Mouse (Mus musculus): ENCODE results near the gene BC048679.
"Not testable (repeated sequence)": the region's sequence is repeated elsewhere in the genome, so short reads cannot be mapped to it uniquely, and the experiment has no call there.

The BC048679 gene

DNA sequence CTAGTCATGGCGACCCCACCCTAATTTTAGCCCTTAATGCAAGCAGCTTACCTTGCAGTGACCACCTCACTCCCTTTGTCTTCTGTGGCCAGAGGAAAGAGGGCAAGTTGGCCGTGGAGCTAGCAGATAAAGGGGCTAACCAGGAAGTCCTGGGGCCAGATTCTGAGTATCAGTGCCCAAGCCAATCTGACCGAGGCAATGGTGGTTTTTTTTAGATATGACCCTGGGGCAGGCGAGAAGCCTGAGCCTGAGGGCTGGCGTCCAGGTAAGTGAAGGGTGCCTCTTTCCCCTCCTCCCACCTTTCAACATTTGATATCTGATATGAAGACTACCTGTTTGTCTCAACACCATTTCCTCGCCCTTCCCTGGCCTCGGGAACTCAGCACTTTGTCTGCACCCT is at the start of gene BC048679:
Gene BC048679, minus strand, starts transcription at position 101 of the 400 bp plus-strand sequence.
- DNase-seq (ENCODE audit: low spot score), result no peak

DNA sequence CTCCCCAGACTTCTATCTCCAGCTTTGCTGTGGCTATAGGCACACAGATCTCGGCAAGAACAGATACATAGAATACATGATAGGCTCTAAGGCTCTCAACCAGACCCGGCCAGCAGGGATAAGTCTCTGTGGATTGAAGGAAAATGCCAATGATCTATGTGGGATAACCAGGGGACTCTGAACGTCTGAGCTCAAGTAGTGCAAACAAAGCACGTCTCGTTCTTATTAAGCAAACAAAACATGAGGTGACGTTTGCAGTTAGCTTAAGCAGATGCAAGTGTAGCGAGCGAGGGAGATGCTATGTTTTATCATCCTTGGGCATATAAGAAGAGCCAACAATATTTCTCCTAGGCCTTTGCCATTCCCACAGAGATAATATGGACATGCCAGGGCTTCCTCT is 44.9 kb upstream of the BC048679 start:
- DNase-seq (ENCODE audit: low spot score), result no peak

DNA sequence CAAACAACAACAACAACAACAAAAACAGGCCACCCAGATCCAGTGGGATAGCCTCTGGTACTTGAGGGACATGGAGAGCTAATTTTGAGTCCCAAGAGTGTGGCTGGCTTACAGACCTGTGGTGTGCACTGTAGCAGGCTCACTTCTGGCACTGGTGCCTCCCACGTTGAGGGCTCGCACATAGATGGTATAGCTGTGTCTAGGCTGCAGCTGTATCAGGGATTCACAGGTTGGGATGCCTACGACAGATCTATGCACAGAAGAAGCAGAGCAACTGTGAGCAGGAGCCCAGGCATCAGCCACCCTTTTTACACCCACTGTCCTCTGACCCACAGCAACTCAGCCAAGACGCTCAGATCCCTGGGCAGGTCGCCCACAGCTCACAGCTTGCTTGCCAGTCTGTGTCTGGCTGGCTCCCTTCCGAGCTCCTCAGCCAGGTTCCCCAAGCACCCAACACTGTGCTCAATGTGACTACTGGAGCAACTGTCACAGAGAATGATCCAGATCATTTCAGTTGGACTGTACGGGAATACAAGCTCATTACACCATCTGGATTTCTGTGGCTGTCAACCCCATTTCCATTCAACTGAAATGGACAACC is 43.9 kb upstream of the BC048679 start:
- DNase-seq (ENCODE audit: low spot score), result peak; percentile 78

DNA sequence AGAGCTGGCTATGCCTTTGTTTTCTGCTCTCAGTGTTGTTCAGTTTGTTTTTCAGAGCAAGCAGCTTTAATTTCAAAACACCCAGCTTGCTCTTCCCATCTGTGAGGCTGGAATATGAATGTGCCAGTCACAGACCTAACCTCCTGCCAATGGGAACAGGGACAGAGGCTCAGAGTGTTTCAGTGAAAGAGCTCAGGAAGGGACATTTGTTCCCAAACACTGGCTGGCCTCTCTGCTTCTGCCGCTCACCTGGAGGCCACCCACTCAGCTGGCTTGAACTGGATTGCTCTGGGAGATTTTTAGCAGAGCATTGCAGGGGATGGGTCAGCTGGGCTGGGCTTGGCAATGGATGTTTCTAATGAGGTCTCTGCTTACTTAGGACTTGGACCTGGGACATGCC is 42.9 kb upstream of the BC048679 start:
- DNase-seq (ENCODE audit: low spot score), result no peak

DNA sequence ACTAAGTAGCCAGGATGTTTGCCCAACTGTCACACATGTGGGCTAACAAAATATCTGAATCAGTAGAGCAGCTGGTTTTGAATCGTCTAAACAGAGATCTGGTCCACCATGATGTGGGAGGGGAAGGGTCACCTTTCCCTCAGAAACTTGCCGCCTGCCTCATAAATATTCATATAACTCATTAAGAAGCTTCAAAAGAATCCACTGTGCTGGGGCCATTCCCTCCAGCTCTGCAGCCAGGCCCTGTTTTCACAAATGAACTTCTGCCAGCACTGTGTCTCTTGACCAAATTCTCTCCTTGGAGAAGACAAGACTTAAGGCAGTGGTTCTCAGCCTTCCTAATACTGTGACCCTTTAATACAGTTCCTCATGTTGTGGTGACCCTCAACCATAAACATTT is 41.5 kb upstream of the BC048679 start:
- DNase-seq (ENCODE audit: low spot score), result no peak

DNA sequence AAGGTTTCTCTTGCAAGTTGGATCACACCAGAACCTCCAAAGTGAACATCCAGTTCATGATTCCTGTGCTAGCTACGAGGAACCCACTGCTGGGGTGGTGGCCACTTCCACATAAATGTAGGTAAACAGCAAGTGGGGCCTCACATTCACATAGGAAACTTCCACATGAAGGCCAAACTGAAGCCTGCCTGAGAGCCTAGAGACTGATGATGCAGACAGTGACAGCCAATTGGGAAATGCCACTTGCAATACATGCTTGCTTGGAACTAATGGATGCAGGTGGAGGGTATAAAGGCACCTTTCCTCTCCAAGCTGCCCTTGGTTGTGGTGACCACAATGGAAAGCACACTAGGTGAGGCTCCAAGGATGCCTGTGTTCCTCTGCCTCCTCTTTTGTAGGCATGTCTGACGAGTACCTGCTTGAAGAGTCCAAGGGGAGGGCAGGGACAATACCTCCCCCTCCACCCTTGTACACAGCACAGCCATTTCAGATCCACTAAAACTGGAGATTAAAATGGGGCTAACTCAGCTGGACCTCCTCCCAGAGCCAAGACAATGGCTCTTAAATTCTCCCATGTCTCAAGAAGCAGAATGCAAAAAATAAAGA is 40.1 kb upstream of the BC048679 start:
- peak; percentile 54 for DNase-seq (ENCODE audit: low spot score)

DNA sequence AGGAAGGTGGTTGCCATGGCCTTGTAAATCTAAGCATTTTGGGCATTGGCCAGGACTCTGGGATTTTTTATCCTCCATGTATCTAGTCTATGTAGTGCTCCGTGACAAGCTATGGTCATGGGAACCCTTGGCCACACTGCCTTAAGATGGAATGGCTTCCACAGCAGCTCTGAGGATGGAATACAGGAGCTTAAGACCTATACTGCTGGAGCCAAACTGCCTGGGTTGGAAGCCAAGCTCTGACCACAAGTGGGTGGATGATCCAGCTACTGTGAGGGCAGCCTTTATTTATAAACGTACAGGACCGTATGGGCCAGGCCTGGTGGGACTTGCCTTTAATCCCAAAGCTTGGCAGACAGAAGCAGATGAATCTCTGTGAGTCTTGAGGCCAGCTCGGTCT is 38.4 kb upstream of the BC048679 start:
- DNase-seq (ENCODE audit: low spot score), result no peak

DNA sequence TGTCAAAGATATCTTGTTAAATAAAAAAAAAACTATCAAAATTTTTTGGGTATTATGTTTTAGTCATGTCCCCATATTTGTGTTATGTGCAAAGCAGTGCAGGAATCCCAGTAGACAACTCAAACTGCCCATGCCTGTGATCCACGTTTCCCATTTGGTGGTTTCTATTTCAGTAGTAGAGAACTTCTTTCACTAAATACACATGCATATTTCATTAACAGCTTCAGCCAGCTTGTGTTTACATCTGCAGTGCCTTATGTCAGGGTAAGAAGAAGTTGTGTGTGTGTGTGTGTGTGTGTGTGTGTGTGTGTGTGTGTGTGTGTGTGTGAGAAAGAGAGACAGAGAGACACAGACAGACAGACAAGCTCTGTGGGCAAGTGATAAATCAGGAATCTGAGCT is 33.4 kb upstream of the BC048679 start:
- no peak for DNase-seq (ENCODE audit: low spot score)

DNA sequence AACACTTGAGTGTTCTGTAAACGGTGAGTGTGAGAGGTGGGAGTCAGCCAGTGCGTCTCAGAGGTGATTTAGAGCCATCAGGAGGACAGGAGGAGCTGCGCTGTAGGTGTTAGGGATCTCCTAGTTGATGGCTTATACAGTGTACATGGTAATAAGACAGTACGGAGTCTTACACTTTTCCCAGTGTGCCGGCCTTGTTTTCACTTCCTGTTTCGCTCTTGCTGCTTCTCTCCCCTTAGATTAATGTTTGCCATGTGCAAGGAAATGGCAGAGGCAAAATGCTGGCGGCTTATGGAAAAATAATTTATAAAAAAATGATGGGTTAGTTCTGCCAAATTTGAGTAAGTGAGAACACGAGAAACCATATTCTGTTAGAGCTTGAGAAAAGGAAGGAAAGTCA is 30.8 kb upstream of the BC048679 start:
- DNase-seq (ENCODE audit: low spot score), result no peak

DNA sequence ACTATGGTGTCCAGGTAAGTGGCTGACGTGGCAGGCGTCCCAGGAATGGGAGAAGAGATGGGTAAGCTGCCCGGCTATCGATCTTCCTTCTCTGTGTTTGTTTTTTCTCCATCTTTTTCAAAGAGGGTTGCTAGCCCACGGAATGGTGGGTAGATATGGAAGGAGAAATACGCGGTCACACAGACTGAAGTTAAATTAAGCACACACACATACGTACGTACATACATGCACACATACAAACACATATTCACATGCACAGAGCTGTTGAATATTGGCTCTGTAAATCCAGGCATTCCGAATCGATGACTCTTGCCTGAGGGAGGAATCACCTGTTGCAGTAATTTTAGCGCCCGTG is 25.6 kb upstream of the BC048679 start:
- DNase-seq (ENCODE audit: low spot score), result no peak

DNA sequence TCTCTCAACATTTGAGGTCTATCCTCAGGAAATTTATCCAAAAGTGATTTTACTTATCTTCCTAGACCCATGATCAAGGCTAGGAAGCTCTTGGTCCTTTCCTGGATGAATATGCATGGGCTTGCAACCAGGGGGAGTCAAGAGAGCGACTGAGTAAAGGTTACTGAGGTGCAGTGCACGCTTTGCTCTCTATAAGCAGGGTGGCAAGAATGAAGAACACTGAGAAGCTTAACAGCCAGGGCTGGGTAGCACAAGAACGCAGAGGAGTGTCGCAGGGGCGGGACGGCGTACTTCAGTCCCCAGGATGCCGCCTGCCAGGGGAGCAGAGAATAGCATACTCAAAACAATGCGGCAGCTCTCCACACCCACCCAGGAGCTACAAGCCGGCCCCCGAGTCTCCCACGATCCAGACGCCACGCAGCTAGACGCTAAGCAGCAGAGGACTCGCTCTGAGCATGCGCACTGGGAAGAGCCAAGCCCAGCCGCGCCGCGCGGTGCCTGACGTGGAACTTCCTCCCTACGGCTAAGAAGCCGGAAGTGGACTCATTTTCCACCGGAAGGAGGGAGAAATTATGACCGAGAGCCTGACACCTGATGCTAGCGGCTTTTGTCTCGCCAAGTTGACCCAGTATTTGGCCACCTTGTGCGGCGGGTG is 25.1 kb upstream of the BC048679 start:
- DNase-seq (ENCODE audit: low spot score), result peak; percentile 91

DNA sequence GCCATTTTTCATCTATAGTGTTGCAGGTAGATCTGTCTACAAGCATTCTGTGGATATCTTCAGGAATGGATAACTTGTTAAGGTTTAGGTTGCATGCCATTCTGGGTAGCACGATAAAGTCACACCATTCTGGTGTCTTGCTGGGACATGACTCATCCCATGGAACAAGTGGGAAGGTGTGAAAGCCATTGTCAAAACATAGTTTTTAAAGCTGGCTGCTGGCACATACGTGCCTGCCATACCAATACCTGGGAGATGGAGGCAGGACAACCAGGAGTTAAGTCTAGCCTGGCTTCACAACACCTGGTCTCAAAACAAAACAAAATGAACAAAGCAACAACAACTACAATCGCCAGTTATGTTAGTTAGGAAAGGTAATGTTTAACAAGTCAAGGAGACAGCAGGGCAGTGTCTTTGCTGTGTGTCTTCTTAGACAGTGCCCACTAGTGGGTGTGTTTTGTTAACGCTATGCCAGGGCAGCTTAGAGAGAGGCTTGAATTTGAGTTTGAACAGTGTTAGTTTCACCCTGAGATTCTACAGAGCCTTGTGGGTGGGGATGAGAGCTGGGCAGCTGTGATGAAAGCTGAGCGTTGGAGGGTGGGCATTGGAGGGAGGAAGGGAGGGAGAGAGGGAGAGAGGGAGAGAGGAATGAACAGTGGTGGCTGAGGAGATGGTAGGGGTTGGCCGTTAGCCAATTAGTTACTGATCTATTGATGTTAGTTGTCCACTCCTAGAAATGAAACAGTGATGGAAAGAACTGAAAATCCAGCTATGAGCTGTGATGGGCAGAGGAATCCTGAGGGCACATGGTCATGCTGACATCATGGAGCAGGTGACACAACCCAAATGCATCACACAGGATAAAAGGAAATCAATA is 18.3 kb upstream of the BC048679 start:
- DNase-seq (ENCODE audit: low spot score), result no peak

DNA sequence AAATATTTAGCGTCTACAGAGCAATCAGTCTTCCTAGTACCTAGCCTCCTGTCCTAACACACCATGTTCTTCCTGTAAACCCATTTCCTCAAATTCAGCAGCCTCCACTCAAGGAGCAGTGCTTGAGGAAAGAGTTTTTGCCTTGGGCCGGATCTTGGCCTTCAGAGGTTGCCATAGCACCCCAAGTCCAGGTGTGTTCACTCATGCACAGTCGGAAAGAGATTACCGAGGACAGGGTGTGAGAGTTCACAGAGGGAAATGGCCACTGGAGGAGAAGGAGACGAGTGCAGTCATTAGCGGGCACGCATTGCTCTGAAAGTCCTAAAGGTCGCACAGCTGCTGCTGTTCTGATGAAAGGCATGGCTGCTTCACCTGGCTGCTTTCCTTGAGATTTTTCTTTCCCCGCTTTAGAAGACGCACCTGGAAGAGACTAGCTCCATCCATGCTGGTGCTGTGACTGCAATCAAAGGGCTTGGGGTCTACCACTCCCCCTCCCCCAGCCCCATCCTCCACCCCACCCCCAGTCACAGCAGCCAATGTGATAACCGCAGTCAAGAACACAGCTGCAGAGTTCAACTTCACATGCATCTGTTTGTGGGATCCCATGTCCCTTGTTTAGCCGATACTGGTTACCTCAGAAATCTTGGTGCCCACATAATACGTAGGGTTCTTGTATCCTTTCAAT is 17.0 kb upstream of the BC048679 start:
- DNase-seq (ENCODE audit: low spot score), result no peak

DNA sequence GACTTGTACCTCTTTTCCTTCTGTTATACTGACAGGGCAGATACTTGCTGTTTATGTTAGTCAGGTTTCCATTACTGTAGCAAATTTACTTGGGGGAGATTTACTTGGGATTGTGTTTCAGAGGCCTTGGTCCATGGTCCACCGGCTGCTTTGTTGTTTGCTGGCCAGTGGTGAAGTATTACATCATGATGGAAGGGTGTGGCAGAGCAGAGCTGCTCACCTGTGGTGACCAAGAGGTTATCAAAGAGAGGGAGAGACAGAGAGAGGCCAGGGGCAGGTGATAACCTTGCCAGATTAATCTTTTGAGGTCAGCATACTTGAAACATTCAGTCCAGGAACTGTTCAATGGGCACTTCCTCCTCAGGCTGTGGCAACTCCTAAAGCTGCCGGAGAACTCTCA is 3.0 kb upstream of the BC048679 start:
- no peak for DNase-seq (ENCODE audit: low spot score)

DNA sequence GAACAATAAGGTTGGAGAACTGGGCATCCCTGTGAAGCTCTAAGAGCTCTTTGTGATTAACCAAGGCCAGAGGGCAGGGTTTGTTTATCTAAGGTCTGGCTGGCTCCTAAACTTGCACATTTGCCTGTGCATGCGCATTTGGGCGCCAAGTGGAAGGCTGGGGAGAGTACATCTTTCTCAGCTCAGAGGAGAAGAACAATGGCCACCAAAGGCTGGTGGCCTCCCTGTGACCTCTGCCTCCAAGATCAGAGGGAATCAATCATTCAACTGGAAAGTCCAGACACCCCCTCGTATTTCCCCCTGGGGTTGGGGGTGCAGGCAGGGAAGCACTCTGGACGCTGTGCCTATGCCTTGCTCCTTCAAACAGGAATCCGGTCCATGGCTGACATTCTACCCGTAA is 910 bp downstream of the BC048679 start:
- no peak for DNase-seq (ENCODE audit: low spot score)

DNA sequence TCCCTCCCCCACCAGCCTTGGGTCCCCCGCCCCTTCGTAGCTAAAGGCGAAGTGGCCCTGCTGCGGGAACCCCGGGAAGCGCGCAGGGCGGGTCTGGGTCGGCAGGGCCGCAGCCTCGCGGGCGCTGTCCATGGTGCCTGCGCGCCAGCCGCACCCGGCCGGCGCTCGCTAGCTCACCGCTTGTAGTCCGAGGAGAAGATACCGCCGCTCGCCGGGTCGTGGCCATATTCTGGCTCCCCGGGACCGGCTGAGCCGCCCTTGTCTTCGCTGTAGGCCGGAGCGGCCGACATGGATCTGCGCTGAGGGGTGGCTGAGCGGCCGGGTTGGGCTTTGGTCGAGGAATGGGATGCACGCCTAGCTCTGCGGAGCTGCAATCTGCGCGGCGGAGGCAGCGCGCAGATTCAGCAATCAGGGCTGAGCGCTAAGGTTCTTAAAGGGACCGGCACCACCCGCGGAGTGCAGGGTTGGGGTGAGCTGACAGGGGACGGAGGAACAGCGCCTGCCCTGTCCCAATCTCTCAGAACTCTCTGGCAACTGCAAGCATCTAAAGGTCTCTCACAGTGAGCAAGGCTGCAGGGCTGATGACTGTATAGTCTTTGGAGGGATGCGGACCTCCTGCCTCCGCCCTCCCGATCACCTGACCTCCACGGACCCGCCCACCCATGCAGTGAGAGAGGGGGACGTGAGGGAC is 4.6 kb downstream of the BC048679 start, which contains the start of gene Ap3b2:
Gene Ap3b2, minus strand, starts transcription at position 595 of the 691 bp plus-strand sequence.
- peak; percentile 65 for DNase-seq (ENCODE audit: low spot score)

DNA sequence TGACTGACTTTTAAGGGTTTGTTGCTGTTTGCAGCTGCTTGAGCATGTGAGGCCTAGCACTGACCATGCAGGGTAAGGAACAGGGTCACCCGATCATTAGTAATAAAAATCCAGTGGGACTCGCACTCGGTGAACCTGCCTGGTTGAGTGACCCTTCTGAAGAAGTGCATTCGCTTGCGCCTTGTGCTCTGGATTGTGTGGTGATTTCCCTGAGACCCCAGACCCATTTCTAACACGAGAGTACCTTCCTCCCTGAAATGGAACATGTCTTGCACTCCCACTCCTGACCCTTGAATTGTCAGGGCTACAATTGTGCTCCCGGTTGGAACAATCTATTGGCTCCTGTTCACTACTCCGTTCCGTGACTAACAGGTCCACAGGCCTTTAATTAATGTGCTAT is 5.5 kb downstream of the BC048679 start:
- no peak for DNase-seq (ENCODE audit: low spot score)

DNA sequence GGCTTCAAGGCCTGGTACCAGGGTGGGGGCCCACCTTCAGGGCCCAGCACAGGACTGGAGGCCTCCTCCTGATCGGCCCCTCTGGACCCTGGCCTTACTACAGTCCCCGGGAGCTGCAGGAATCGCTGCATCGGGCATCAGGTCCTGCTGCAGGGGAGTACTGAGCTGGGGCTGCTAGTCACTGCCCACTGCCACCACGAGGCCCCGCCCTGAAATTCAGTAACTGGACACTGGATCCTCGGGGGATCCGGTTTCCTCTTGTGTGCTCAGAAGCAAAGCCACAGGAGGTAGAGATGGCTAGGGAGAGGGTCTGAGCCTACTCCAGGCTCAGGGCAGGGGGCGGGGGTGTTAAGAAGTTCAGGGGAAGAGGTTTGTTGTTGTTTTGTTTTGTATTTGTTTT is 8.4 kb downstream of the BC048679 start:
- DNase-seq (ENCODE audit: low spot score), result no peak

DNA sequence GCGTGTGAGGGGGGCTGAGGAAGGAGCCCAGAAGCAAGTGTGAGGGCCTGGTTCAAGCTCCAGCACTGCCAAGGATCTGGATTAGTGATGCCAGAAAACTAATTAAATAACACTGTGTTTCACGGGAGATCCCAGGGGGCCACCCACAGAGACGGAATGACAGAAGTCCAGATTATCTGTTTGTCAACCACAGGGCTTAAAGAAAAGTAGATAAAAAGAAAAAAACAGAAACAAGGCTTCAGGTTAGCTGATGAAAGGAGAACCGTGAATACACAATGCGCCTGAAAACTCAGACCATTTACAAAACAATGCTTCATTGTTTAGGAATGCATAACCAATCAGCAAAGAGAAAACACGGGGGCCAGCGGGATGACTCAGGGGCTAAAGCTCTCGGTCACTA is 17.3 kb downstream of the BC048679 start:
- no peak for DNase-seq (ENCODE audit: low spot score)

DNA sequence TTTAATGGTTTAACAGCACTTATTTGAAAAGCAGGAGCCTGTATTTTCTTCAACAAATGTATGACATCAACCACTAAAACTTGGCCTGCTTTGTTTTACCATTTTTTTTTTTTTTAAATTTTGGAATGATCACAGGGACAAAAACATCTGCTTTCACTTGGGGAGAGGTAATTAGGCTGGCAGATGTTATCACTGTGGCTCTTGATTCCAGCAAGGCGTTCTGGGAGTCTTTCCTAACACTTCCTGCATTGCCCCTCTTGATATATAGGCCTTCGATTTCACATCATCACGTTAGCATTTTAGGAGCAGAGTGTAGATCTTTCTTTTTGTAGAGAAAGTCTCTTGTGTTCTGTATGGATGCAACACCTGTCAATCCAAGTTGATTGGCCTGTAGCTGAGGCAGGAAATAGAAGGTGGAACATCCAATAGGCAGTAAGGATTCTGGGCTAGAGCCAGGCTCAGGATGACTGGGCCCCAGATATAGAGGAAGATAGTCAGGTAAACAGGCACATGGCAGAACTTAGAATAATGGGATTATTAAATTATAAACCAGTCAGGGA is 18.5 kb downstream of the BC048679 start:
- DNase-seq (ENCODE audit: low spot score), result no peak

DNA sequence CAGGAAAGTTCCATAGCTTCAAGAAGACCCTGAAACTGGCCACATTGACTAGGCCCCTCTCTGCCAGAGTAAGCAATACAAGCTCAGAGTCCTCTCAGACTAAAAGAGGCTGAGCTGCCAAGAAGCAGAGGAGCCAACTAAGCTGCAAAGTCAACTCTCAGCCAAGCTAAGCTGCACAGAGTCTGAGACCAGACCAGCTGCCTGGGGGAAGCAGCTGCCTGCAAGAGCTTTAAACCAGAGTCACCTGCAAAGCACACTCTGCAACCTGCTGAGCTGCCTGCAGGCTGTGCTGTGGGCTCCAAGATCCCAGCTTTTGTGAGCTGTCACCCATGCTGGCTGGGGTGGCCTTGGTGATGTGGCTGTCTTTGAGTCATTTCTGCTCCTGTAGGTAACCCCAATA is 19.8 kb downstream of the BC048679 start:
- DNase-seq (ENCODE audit: low spot score), result not testable (repeated sequence)
